Mouse (Mus musculus) MEL (cell line): ENCODE results near the gene Klhdc4. TPM values are rescaled to one million over a fixed set of nuclear protein-coding genes. Genes with fewer than 3 reads are reported as not detected.

Experiments used
- DNase-seq: peaks from one replicate; pipeline ENCODE4 v3.0.0; 2011; ENCODE audit warnings: low read depth, low spot score
- H3K27ac ChIP-seq: 2 replicates; pipeline ENCODE4 v1.5.1; 2012; ENCODE audit warnings: low read depth, mild to moderate bottlenecking, control low read depth, low read length, moderate library complexity; ENCODE audit not compliant: control insufficient read depth
- H3K27me3 ChIP-seq, 2 experiments: fragments of 150-350 bp in 1 of 2; sonication (generic) in 1 of 2; 2 replicates each; pipeline ENCODE4 v1.6.1; 2012; ENCODE audit warnings: low read length in 2 of 2, mild to moderate bottlenecking in 2 of 2, improper control_type of control experiment in 1 of 2, moderate library complexity in 1 of 2; ENCODE audit not compliant: insufficient read depth in 2 of 2, control insufficient read depth in 1 of 2
- H3K36me3 ChIP-seq, 2 experiments: 2 replicates each; pipeline ENCODE4 v1.6.1; 2012 to 2014; ENCODE audit warnings: low read length in 2 of 2, improper control_type of control experiment in 1 of 2, inconsistent platforms in 1 of 2, mild to moderate bottlenecking in 1 of 2; ENCODE audit not compliant: insufficient read depth in 2 of 2, control insufficient read depth in 1 of 2
- H3K4me1 ChIP-seq, 2 experiments: fragments of 150-350 bp in 1 of 2; sonication (generic) in 1 of 2; 2 replicates each; pipeline ENCODE4 v1.6.1; 2012; ENCODE audit warnings: low read length in 2 of 2, improper control_type of control experiment in 1 of 2, mild to moderate bottlenecking in 1 of 2; ENCODE audit not compliant: insufficient read depth in 2 of 2, control insufficient read depth in 1 of 2
- H3K4me3 ChIP-seq, 2 experiments: fragments of 150-350 bp in 1 of 2; sonication (generic) in 1 of 2; 2 replicates each; pipeline ENCODE4 v1.5.1; 2012; ENCODE audit warnings: low read depth in 2 of 2, low read length in 2 of 2, mild to moderate bottlenecking in 2 of 2, moderate library complexity in 2 of 2, control low read depth in 1 of 2, improper control_type of control experiment in 1 of 2; ENCODE audit not compliant: control insufficient read depth in 1 of 2, insufficient read depth in 1 of 2
- H3K79me2 ChIP-seq: 2 replicates; pipeline ENCODE4 v1.6.1; 2012; ENCODE audit warnings: mild to moderate bottlenecking, low read length, moderate library complexity; ENCODE audit not compliant: control insufficient read depth, poor library complexity, insufficient read depth
- H3K9ac ChIP-seq: 2 replicates; pipeline ENCODE4 v1.6.1; 2012; ENCODE audit warnings: low read depth, mild to moderate bottlenecking, control low read depth, low read length, moderate library complexity; ENCODE audit not compliant: control insufficient read depth, poor library complexity, severe bottlenecking
- H3K9me3 ChIP-seq: fragments of 150-350 bp; sonication (generic); replicated peaks from 2 replicates; pipeline ENCODE4 v1.6.1; 2012; ENCODE audit warnings: mild to moderate bottlenecking, low read length, improper control_type of control experiment, moderate library complexity; ENCODE audit not compliant: insufficient read depth
- BHLHE40 ChIP-seq: IDR thresholded peaks from 2 replicates; pipeline ENCODE4 v1.6.1; 2012; ENCODE audit warnings: low read depth, mild to moderate bottlenecking, inconsistent platforms, low read length, improper control_type of control experiment, borderline replicate concordance
- CHD1 ChIP-seq: IDR thresholded peaks from 2 replicates; pipeline ENCODE4 v1.6.1; 2012; ENCODE audit warnings: low read depth, mild to moderate bottlenecking, inconsistent platforms, low read length, improper control_type of control experiment
- CTCF ChIP-seq, 3 experiments: IDR thresholded peaks in 2 of 3; conservative IDR thresholded peaks in 1 of 3; 2 replicates each; pipeline ENCODE4 v1.5.1; 2011 to 2012; ENCODE audit warnings: low read length in 3 of 3, low read depth in 2 of 3, mild to moderate bottlenecking in 2 of 3, improper control_type of control experiment in 1 of 3, inconsistent platforms in 1 of 3, mixed read lengths in 1 of 3, moderate library complexity in 1 of 3; ENCODE audit not compliant: control insufficient read depth in 1 of 3, insufficient read depth in 1 of 3, poor library complexity in 1 of 3, severe bottlenecking in 1 of 3
- ELF1 ChIP-seq: IDR thresholded peaks from 2 replicates; pipeline ENCODE4 v1.6.1; 2014; ENCODE audit warnings: low read depth, mild to moderate bottlenecking, inconsistent platforms, low read length, improper control_type of control experiment, moderate library complexity
- EP300 ChIP-seq, 2 experiments: IDR thresholded peaks; 2 replicates each; pipeline ENCODE4 v1.6.1; 2011; ENCODE audit warnings: improper control_type of control experiment in 2 of 2, low read length in 2 of 2, low read depth in 1 of 2, mild to moderate bottlenecking in 1 of 2
- ETS1 ChIP-seq: IDR thresholded peaks from 2 replicates; pipeline ENCODE4 v1.6.1; 2012; ENCODE audit warnings: low read depth, mild to moderate bottlenecking, inconsistent platforms, low read length, improper control_type of control experiment, moderate library complexity
- GABPA ChIP-seq: IDR thresholded peaks from 2 replicates; pipeline ENCODE4 v1.6.1; 2012; ENCODE audit warnings: low read depth, mild to moderate bottlenecking, inconsistent platforms, low read length, improper control_type of control experiment, moderate library complexity
- GATA1 ChIP-seq: IDR thresholded peaks from 2 replicates; pipeline ENCODE4 v1.6.1; 2011; ENCODE audit warnings: low read depth, low read length, improper control_type of control experiment
- MAFK ChIP-seq: IDR thresholded peaks from 2 replicates; pipeline ENCODE4 v1.6.1; 2011; ENCODE audit warnings: low read depth, mild to moderate bottlenecking, low read length, improper control_type of control experiment, borderline replicate concordance
- MAZ ChIP-seq: IDR thresholded peaks from 2 replicates; pipeline ENCODE4 v1.6.1; 2012; ENCODE audit warnings: low read depth, mild to moderate bottlenecking, inconsistent platforms, low read length, improper control_type of control experiment
- MXI1 ChIP-seq: IDR thresholded peaks from 2 replicates; pipeline ENCODE4 v1.6.1; 2011; ENCODE audit warnings: mild to moderate bottlenecking, low read depth, low read length, improper control_type of control experiment
- MYC ChIP-seq: IDR thresholded peaks from 2 replicates; pipeline ENCODE4 v1.6.1; 2011; ENCODE audit warnings: low read depth, mild to moderate bottlenecking, low read length, improper control_type of control experiment, moderate library complexity
- NELFE ChIP-seq: IDR thresholded peaks from 2 replicates; pipeline ENCODE4 v1.6.1; 2011; ENCODE audit warnings: low read depth, low read length, improper control_type of control experiment
- NRF1 ChIP-seq: IDR thresholded peaks from 2 replicates; pipeline ENCODE4 v1.6.1; 2014; ENCODE audit warnings: low read depth, mild to moderate bottlenecking, inconsistent platforms, low read length, improper control_type of control experiment, moderate library complexity; ENCODE audit not compliant: poor library complexity, insufficient read depth, severe bottlenecking
- POLR2AphosphoS2 ChIP-seq: IDR thresholded peaks from 2 replicates; pipeline ENCODE4 v1.6.1; 2011; ENCODE audit warnings: low read length, improper control_type of control experiment
- SIN3A ChIP-seq: IDR thresholded peaks from 2 replicates; pipeline ENCODE4 v1.6.1; 2012; ENCODE audit warnings: low read length, improper control_type of control experiment, inconsistent platforms
- SMC3 ChIP-seq: IDR thresholded peaks from 2 replicates; pipeline ENCODE4 v1.6.1; 2011; ENCODE audit warnings: low read depth, low read length, improper control_type of control experiment
- TAL1 ChIP-seq: IDR thresholded peaks from 2 replicates; pipeline ENCODE4 v1.6.1; 2012; ENCODE audit warnings: mild to moderate bottlenecking, inconsistent platforms, low read length, moderate library complexity, mixed read lengths
- TBP ChIP-seq: IDR thresholded peaks from 2 replicates; pipeline ENCODE4 v1.8.0; 2011; ENCODE audit warnings: low read depth, low read length, improper control_type of control experiment
- TCF12 ChIP-seq: IDR thresholded peaks from 2 replicates; pipeline ENCODE4 v1.6.1; 2014; ENCODE audit warnings: low read depth, mild to moderate bottlenecking, inconsistent platforms, low read length, improper control_type of control experiment, moderate library complexity
- UBTF ChIP-seq: IDR thresholded peaks from 2 replicates; pipeline ENCODE4 v1.6.1; 2012; ENCODE audit warnings: low read depth, mild to moderate bottlenecking, inconsistent platforms, low read length, improper control_type of control experiment, moderate library complexity, borderline replicate concordance; ENCODE audit not compliant: insufficient read depth
- USF1 ChIP-seq: IDR thresholded peaks from 2 replicates; pipeline ENCODE4 v1.6.1; 2014; ENCODE audit warnings: low read depth, mild to moderate bottlenecking, inconsistent platforms, low read length, improper control_type of control experiment, moderate library complexity
- ZC3H11A ChIP-seq: IDR thresholded peaks from 2 replicates; pipeline ENCODE4 v1.6.1; 2012; ENCODE audit warnings: low read depth, mild to moderate bottlenecking, inconsistent platforms, low read length, improper control_type of control experiment
- ZKSCAN1 ChIP-seq: IDR thresholded peaks from 2 replicates; pipeline ENCODE4 v1.6.1; 2012; ENCODE audit warnings: low read depth, mild to moderate bottlenecking, inconsistent platforms, low read length, improper control_type of control experiment, moderate library complexity
- polyA plus RNA-seq, 2 experiments: library from polyadenylated mRNA; stranded (reverse) in 1 of 2; unstranded in 1 of 2; fragments of >175 nt in 1 of 2; fragments of >200 nt in 1 of 2; gene quantifications; 2 replicates each; pipeline versions ENCODE4 v1.2.1 to v1.2.4; 2012; ENCODE audit warnings: low replicate concordance in 2 of 2, low read depth in 1 of 2; ENCODE audit not compliant: insufficient read length in 2 of 2, insufficient read depth in 1 of 2, missing spikeins in 1 of 2
- total RNA-seq: library from RNA; depleted of rRNA; stranded (reverse); fragments of 300-350 nt; gene quantifications from 2 replicates; pipeline ENCODE4 v1.2.3, GENCODE M21; 2012

Klhdc4 gene
- total and polyA plus RNA-seq, 3 experiments, result 49.8 to 65.2 TPM; not detected in 1

- Histone ChIP-seq H3K4me1 (peaks cover 13 to 50% of the 10 kb centered on the region in 2 experiments), H3K79me2 (peaks cover 4% of the 10 kb centered on the region; the same call in 1 of the 2 replicates), H3K4me3 (peak overlapping the region in 1 of 2 experiments; percentile 25; a peak in 1 of 4 replicates), H3K9me3 (no peaks in the 10 kb centered on the region)
- TF ChIP-seq MYC (no peak), ZKSCAN1 (no peak), CTCF (IDR thresholded peaks at IDR 0.05 in 2 of 3, conservative IDR thresholded peaks at IDR 0.05 in 1 of 3; ENCODE audit: control insufficient read depth in 1 of 3, insufficient read depth in 1 of 3, low read depth in 2 of 3, low read length in 3 of 3, poor library complexity in 1 of 3, severe bottlenecking in 1 of 3) (no peak), MXI1 (peak; percentile 21; the same call in 1 of the 2 replicates), EP300 (IDR thresholded peaks at IDR 0.05; ENCODE audit: low read depth in 1 of 2, low read length in 2 of 2) (peak in 1 of 2 experiments; percentile 81), GABPA (no peak), UBTF (no peak), TCF12 (peak; percentile 64; the same call in 1 of the 2 replicates), ETS1 (peak; percentile 84), NRF1 (no peak), GATA1 (peak; percentile 73), SMC3 (no peak), USF1 (no peak), TBP (peak; percentile 32; the same call in 1 of the 2 replicates), CHD1 (no peak), MAFK (no peak), SIN3A (peak; percentile 70; the same call in 1 of the 2 replicates), TAL1 (no peak), BHLHE40 (no peak), ELF1 (peak; percentile 75), NELFE (peak; percentile 43), ZC3H11A (no peak), POLR2AphosphoS2 (peak; percentile 24; the same call in 1 of the 2 replicates), MAZ (no peak)
- TF ChIP-seq, all 39 proteins: peak for 10
- peak; percentile 91 for DNase-seq
- H3K9ac ChIP-seq, result peak overlapping the region; percentile 74
- H3K27ac ChIP-seq, result peak overlapping the region; percentile 99
- H3K36me3 ChIP-seq, result peaks cover 0 to 39% of the 10 kb centered on the region in 2 experiments; a peak in 2 of 4 replicates
- no peaks in the 10 kb centered on the region for H3K27me3 ChIP-seq
Observed at GRCm38 (mm10) chr8:121848495-121848894, 19.1 kb upstream of the Klhdc4 start.
